Mouse (Mus musculus) heart, adult 2 months (tissue): ENCODE measurements around the gene Wdr81.

Source experiments
- CTCF ChIP-seq: fragments of 200-600 bp; IDR thresholded peaks from 2 replicates; pipeline ENCODE4 v1.8.1; 2022; ENCODE audit warnings: antibody characterized with exemption, mild to moderate bottlenecking, moderate library complexity
- POLR2A ChIP-seq: fragments of 200-500 bp; IDR thresholded peaks from 2 replicates; pipeline ENCODE4 v1.6.1; 2011; ENCODE audit warnings: mild to moderate bottlenecking, low read depth, low read length, control low read depth; ENCODE audit not compliant: insufficient read depth

GRCm38 (mm10) chr11:75472469-75473081 lies 18.1 kb upstream of the Wdr81 start:
- TF ChIP-seq POLR2A: no peak
- no peak for TF ChIP-seq CTCF
